Mouse (Mus musculus): ENCODE measurements around the gene Dlx6. TPM values are rescaled to one million over a fixed set of nuclear protein-coding genes. Genes with fewer than 3 reads are reported as not detected.

Gene Dlx6
- polyA plus RNA-seq, 1 experiment, result not detected

Other genes with a start within 250 kb of the Dlx6 start
- gene Dlx5, start 18.8 kb downstream of the Dlx6 start, polyA plus RNA-seq (2012; rRNA removed), result not detected in 2 replicates
- gene Sdhaf3, start 92.7 kb downstream of the Dlx6 start, polyA plus RNA-seq (2012; rRNA removed), result 1.8 and 1.9 TPM in 2 replicates